Mouse (Mus musculus): ENCODE measurements around the gene Frmd8.

Frmd8 gene

GRCm38 (mm10) chr19:5849843-5850527 lies 25.1 kb downstream of the Frmd8 start:
- DNase-seq (ENCODE audit: low spot score in 2 of 2) = peak; percentile 84 to 89

DNA sequence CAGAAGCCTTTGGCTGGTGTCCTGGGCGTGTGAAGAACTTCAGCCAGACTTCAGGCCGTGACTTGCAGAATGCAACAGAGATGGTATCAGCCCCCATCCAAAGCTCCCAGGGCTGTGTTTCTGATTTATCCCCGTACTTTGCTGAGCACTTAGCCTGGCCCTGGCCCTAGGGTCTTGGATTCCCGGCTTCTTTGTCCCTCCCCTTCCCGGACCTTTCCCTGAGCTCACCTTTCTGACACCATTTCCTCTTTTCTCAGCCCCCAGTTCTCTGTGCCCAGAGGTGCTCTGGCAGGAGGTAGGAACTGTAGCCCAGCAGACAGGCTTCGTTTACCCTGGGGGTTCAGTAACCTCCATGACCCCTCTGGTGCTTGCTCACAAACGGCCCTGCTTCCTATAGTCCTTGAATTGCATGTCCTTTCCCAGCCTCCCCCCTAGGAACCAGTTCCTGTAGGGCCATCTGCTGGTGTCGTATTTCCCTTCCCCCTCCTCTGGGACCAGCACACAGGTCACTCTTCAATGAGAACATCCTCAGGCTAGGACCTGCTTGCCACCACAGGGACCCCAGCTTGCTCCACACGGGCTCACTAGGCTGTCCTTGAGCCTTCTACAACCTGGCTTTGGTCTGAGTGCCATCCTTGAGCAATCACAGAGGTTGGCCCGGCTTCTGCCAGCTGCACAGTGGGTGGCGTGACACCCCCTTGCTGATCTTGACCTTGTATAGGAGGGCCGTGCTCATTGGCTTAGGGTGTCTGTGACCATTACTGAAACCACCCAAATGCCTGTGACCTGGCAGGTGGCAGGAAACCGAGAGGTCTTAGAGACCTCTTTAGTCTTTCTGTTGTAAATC lies 26.0 kb downstream of the Frmd8 start:
- DNase-seq (ENCODE audit: low spot score in 2 of 2) = no peak

DNA sequence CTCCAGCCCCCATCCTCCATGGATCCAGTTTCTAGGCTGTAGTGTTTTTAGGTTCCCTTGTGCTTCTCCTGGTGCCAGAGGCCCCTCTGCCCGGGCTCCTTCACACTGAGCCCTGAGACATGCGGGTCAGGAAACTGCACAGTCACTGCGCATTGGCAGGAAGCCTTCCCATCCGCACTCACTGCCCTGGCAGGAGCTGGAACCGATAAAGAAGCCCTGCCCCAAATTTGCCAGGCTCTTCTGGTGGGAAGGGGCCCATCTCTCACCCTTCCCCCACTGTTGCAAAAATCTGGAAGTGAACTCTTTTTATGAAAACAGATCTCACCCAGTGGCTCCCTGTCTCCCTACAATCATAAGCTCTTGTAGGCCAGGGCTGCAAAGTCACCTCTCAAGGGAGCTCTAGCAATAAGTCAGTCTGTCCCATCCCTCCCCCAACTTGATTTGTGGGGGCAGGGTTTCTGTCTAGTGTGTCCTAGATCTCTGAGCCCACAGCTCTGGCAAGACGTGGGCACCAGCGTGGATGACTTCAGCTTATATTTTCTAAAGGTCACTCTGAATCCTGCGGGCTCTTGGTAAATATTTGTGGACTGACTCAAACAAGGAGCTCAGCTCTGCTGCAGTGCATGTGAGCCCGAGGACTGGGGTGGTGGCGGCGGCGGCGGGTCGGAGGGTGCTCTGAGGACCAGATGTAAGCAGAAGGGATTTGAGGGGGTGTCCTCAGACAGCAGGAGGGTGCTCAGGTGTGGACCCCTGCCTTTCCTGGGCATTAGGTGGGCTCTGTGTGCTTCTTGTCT lies 26.8 kb downstream of the Frmd8 start:
- DNase-seq (ENCODE audit: low spot score in 2 of 2) = no peak

DNA sequence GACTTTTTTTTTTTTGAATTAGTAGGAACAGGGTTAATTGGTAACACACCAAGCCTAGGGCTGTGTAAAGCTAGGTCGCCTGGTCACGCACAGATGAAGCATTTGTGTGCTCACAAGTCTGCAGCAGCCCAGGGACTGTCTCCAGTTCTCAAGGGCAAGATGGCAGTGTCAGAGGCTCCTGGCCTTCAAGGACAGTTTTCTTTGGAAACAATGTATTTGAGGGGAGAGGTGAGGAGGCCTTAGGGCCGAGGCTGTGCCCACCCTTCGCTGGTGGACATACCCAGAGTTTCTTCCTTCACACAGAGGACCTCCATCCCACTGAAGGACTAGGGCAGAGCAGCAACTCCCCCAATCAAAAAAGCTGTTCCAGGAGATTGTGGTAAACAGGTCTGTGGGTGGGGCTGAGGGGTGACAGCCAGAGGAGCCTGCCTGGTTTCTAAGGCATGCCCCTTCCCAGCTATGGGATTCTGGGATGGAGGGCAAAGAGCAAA lies 27.7 kb downstream of the Frmd8 start:
- no peak for DNase-seq (ENCODE audit: low spot score in 2 of 2)

- peak; percentile 79 to 89 for DNase-seq (ENCODE audit: low spot score in 2 of 2)
Measured at GRCm38 (mm10) chr19:5846557-5847305, 28.3 kb downstream of the Frmd8 start.

DNA sequence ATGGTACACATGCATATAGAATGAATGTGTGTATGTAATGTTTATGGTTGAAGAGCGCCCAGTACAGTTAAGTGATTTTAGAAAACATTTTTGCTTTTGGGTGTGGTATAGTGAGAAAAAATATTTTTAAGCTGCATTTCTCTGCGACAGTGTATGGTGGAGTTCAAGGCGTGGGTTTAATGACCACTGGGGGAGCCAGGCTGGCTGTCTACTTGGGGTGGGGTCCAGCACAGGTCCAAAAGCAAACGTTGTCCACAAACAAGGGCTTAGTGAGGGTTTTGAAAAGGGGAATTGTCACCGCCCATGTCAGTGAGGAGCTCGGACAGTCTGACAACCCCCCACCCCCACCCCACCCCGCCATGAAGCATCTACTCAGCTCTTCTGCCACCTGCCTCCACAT lies 28.9 kb downstream of the Frmd8 start:
- peak in 1 of 2 experiments; percentile 40 for DNase-seq (ENCODE audit: low spot score in 2 of 2)

DNA sequence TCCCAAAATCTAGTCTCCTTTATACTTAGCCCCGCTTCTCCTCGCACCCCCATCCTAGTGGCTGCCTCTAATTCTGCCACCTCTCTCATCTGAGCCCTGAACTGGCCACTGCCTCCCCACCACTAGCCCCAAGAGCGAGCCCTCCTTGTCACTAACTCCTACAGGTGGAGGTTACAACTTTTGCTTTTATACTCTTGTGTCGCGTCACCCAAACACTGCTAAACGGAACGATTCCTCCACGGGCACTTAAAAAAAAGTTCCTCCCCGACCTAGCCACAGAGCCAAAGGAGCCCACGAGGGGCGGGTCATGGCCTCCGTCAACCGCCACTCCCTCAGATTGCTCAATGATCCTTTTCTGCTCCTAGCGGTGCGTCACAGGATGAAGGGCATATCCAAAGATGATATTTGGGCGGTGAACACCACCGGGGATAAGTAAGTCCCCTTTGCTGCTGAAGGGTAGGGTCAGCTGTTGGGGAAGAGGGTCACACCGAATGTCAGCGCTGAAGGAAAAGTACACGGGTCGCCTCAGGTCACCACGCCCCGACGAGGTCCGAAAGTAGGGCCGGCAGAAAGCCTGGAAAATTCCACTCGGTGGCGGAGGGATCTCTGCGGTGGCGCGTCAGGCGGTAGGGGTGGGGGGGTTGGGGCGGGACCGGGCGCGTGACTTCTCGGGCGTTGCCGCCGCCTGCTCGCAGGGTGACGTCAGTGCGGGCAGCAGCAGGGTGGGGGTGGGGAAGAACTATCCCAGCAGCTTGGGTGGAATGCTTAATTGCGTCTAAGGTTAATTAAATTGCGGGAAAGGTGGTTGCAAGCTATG lies 29.5 kb downstream of the Frmd8 start:
- peak; percentile 86 for DNase-seq (ENCODE audit: low spot score in 2 of 2)

DNA sequence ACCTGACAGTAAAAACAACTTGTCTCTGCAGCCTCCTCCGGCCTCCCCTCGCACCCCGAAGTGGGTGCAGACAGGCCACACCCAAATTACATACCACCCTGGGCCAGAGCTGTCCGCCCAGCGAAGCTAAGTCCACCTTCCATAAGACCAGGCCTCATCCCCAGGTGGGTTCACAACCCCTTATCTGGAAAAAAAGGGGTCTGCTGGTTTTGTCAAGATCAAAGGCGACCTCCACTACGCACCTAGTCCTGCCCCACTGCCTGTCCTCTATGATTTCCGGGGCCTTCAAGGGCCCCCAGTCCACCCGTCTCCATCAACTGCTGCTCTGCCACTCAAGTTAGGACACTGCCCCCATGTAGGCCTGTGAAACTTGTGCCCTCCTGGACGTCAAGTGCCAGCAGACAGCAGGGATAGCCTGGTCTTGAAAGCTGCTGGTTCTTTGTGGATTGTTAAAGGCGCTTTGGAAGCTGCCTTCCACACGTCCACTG lies 30.2 kb downstream of the Frmd8 start:
- peak in 1 of 2 experiments; percentile 31 for DNase-seq (ENCODE audit: low spot score in 2 of 2)

GRCm38 (mm10) chr19:5843781-5844691 lies 31.0 kb downstream of the Frmd8 start:
- no peak for DNase-seq (ENCODE audit: low spot score in 2 of 2)

DNA sequence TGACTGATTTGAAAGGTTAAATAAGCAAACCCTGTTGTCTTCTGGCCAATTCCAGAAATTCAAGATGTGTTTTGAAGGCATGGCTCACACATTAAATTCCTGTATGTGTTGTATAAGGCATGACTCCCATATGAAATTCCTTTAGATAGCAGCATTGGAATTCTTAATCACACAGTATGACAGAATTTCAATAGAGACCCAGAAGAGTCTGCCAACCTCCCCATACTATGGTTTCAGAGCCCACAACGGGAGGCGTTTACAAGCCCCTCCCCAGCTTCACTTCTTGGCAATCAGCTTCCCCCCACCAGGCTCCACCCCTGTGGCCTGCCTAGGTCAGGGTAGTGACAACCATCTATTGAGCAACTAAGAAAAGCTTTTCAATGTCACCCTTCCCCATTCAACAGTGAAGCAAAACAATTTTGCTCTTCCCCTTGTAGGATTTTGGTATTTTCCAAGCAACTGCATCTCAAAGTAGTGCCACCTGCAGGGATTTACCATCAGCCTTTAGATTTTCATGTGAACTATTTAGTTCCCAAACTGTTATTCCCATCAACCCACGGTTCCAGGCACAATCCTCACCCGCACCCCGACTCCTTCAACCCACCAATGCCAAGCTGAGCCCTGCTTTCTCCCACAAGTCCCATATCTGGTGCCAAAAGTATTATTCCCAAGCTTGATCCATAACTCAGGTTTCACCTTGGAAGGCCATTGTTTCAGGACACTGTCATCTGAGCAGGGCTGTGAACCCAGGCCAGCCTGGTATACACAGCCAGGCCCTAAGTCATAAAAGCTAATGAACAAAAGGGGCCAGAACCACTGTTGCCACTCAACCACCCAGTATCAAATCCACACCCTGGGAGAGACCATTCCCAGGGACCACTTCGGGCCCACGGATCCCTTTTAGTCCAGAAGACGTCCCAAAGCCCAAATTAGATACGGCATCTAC lies 32.0 kb downstream of the Frmd8 start:
- DNase-seq (ENCODE audit: low spot score in 2 of 2) = no peak

GRCm38 (mm10) chr19:5841999-5842784 lies 32.9 kb downstream of the Frmd8 start:
- DNase-seq (ENCODE audit: low spot score in 2 of 2) = no peak

- no peak for DNase-seq (ENCODE audit: low spot score in 2 of 2)
Measured at GRCm38 (mm10) chr19:5841389-5841946, 33.6 kb downstream of the Frmd8 start.

DNA sequence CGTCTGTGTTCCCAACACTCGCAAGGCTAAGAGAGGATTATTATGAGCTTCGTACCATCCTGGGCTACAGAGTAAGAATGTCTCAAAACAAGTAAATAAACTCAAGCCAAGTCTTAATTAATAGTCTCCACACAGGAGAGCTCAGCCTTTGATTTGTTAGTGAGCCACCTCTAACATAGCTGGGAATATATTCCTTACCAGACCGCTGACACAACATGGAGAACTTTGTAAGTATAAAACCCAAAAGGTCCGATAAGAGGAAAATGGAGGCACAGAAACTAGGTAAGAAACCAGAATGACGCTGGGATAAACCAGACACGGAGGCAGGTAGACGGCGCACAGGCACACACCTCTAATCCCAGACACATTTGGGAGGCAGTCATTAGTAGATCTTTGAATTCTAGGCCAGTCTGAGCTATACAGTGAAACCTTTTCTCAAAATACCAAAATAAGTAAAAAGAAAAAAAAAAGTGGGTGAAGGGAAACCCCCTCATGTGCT lies 34.1 kb downstream of the Frmd8 start:
- DNase-seq (ENCODE audit: low spot score in 2 of 2) = no peak

- no peak for DNase-seq (ENCODE audit: low spot score in 2 of 2)
Measured at GRCm38 (mm10) chr19:5840086-5840889, 34.8 kb downstream of the Frmd8 start.

DNA sequence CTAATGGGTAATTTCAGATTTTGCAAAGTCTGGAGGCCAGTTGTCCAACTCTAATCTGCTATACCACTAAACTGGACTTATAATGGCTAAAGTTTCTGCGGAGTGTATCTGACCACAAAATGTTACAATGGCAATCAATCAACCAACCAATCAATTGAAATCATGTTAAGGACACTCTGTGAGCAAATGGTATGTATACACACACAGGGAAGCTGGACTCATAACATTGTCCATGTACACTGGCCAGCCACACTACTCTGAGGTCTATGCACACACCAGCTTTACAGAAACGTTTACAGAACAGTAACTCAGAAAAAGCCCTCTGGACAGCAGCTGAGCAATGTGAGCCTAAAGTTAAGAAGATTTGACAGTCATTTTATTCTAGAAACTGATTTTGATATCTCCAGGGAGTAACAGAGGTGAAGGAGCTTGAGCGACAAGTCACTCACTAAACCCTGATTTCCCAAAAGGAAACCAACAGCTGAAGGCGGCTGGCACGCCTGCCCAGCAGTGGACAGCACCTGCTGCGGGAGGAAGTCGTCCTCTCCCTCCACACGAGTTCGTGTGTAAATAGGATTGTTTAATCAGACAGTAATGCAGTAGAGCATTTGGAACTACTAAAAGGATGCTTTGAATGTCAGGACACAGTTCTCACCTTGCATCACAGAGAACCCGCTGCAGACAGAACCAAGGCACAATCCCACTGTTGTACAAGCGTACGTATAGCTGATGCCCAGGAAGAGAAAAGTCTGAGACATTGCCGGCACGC lies 35.6 kb downstream of the Frmd8 start:
- no peak for DNase-seq (ENCODE audit: low spot score in 2 of 2)
